Mouse (Mus musculus): ENCODE data around the gene Uck2. TPM values are rescaled to one million over a fixed set of nuclear protein-coding genes. Genes with fewer than 3 reads are reported as not detected.

Uck2 gene
- polyA plus RNA-seq, 1 experiment from 2014 or later, result 46.6 TPM

GRCm38 (mm10) chr1:167249881-167250280 lies 35.2 kb downstream of the Uck2 start:
- no peak overlapping the region for H3K4me2 ChIP-seq
- 91% methylated on average over 8 of the region's 8 CpGs for WGBS
- no peak for ATAC-seq (ENCODE audit: low FRiP score)

GRCm38 (mm10) chr1:167249252-167249651 lies 35.9 kb downstream of the Uck2 start:
- 89% methylated on average over 19 of the region's 19 CpGs for WGBS
- ATAC-seq (ENCODE audit: low FRiP score), result no peak

More at GRCm38 (mm10) chr1:167249881-167250280, 35.2 kb downstream of the Uck2 start:
- Histone ChIP-seq H3K9ac (replicated peaks) (no peak overlapping the region), H3K36me3 (no peaks in the 10 kb centered on the region), H3K4me3 (replicated peaks) (no peak overlapping the region), H3K27me3 (replicated peaks) (no peaks in the 10 kb centered on the region), H3K27ac (replicated peaks) (no peak overlapping the region), H3K9me3 (replicated peaks) (no peaks in the 10 kb centered on the region), H3K4me1 (peaks cover 25% of the 10 kb centered on the region)

GRCm38 (mm10) chr1:167247886-167248285 lies 37.2 kb downstream of the Uck2 start:
- Histone ChIP-seq H3K4me1 (peaks cover 19% of the 10 kb centered on the region), H3K27ac (replicated peaks) (no peak overlapping the region), H3K9ac (replicated peaks) (no peak overlapping the region), H3K9me3 (replicated peaks) (no peaks in the 10 kb centered on the region), H3K4me3 (replicated peaks) (no peak overlapping the region), H3K27me3 (replicated peaks) (no peaks in the 10 kb centered on the region), H3K4me2 (no peak overlapping the region), H3K36me3 (no peaks in the 10 kb centered on the region)
- ATAC-seq (ENCODE audit: low FRiP score), result no peak
- WGBS, result 59% methylated on average over 9 of the region's 9 CpGs

More at GRCm38 (mm10) chr1:167249252-167249651, 35.9 kb downstream of the Uck2 start:
- no peak overlapping the region for H3K27ac ChIP-seq (replicated peaks)
- no peak overlapping the region for H3K4me3 ChIP-seq (replicated peaks)
- H3K4me2 ChIP-seq, result no peak overlapping the region
- no peaks in the 10 kb centered on the region for H3K9me3 ChIP-seq (replicated peaks)
- no peak overlapping the region for H3K9ac ChIP-seq (replicated peaks)
- no peaks in the 10 kb centered on the region for H3K36me3 ChIP-seq
- H3K27me3 ChIP-seq (replicated peaks), result no peaks in the 10 kb centered on the region
- H3K4me1 ChIP-seq, result peaks cover 20% of the 10 kb centered on the region

- no peak overlapping the region for H3K4me3 ChIP-seq (replicated peaks)
- H3K27ac ChIP-seq (replicated peaks), result 0 out of 2 replicates have a peak overlapping the region, but pooled peaks have one; percentile 1
- 46% methylated on average over 8 of the region's 8 CpGs for WGBS
- ATAC-seq (ENCODE audit: low FRiP score), result no peak
- peaks cover 26% of the 10 kb centered on the region for H3K4me1 ChIP-seq
- no peaks in the 10 kb centered on the region for H3K36me3 ChIP-seq
- no peaks in the 10 kb centered on the region for H3K27me3 ChIP-seq (replicated peaks)
- no peaks in the 10 kb centered on the region for H3K9me3 ChIP-seq (replicated peaks)
- H3K9ac ChIP-seq (replicated peaks), result no peak overlapping the region
- no peak overlapping the region for H3K4me2 ChIP-seq
Measured at GRCm38 (mm10) chr1:167246976-167247375, 38.1 kb downstream of the Uck2 start.

GRCm38 (mm10) chr1:167246275-167246674 lies 38.8 kb downstream of the Uck2 start:
- no peak overlapping the region for H3K27ac ChIP-seq (replicated peaks)
- no peaks in the 10 kb centered on the region for H3K36me3 ChIP-seq
- no peaks in the 10 kb centered on the region for H3K27me3 ChIP-seq (replicated peaks)
- 67% methylated on average over 9 of the region's 9 CpGs for WGBS
- H3K4me1 ChIP-seq, result peaks cover 29% of the 10 kb centered on the region
- no peak for ATAC-seq (ENCODE audit: low FRiP score)
- H3K9ac ChIP-seq (replicated peaks), result no peak overlapping the region
- no peak overlapping the region for H3K4me2 ChIP-seq
- no peak overlapping the region for H3K4me3 ChIP-seq (replicated peaks)
- H3K9me3 ChIP-seq (replicated peaks), result no peaks in the 10 kb centered on the region

GRCm38 (mm10) chr1:167245180-167245641 lies 39.9 kb downstream of the Uck2 start:
- Histone ChIP-seq H3K4me2 (no peak overlapping the region), H3K4me3 (replicated peaks) (no peak overlapping the region), H3K27ac (replicated peaks) (no peak overlapping the region), H3K27me3 (replicated peaks) (no peaks in the 10 kb centered on the region), H3K9me3 (replicated peaks) (no peaks in the 10 kb centered on the region), H3K9ac (replicated peaks) (no peak overlapping the region), H3K4me1 (peaks cover 34% of the 10 kb centered on the region), H3K36me3 (no peaks in the 10 kb centered on the region)
- WGBS, result 74% methylated on average over 9 of the region's 9 CpGs
- no peak for ATAC-seq (ENCODE audit: low FRiP score)

GRCm38 (mm10) chr1:167242191-167242681 lies 42.9 kb downstream of the Uck2 start:
- 24% methylated on average over 7 of the region's 7 CpGs for WGBS
- H3K27ac ChIP-seq (replicated peaks), result no peak overlapping the region

GRCm38 (mm10) chr1:167241487-167241886 lies 43.6 kb downstream of the Uck2 start:
- no peak overlapping the region for H3K4me3 ChIP-seq (replicated peaks)
- no peaks in the 10 kb centered on the region for H3K36me3 ChIP-seq
- H3K4me1 ChIP-seq, result peaks cover 35% of the 10 kb centered on the region
- no peaks in the 10 kb centered on the region for H3K9me3 ChIP-seq (replicated peaks)
- H3K27ac ChIP-seq (replicated peaks), result no peak overlapping the region
- no peak overlapping the region for H3K9ac ChIP-seq (replicated peaks)
- 63% methylated on average over 3 of the region's 3 CpGs for WGBS
- ATAC-seq (ENCODE audit: low FRiP score), result no peak
- no peaks in the 10 kb centered on the region for H3K27me3 ChIP-seq (replicated peaks)
- H3K4me2 ChIP-seq, result no peak overlapping the region

More at GRCm38 (mm10) chr1:167242191-167242681, 42.9 kb downstream of the Uck2 start:
- Histone ChIP-seq H3K9ac (replicated peaks) (no peak overlapping the region), H3K27me3 (replicated peaks) (no peaks in the 10 kb centered on the region), H3K4me2 (no peak overlapping the region), H3K4me1 (peaks cover 41% of the 10 kb centered on the region), H3K9me3 (replicated peaks) (no peaks in the 10 kb centered on the region), H3K36me3 (no peaks in the 10 kb centered on the region), H3K4me3 (replicated peaks) (no peak overlapping the region)
- ATAC-seq (ENCODE audit: low FRiP score), result no peak

GRCm38 (mm10) chr1:167240361-167240760 lies 44.8 kb downstream of the Uck2 start:
- Histone ChIP-seq H3K27me3 (replicated peaks) (no peaks in the 10 kb centered on the region), H3K4me3 (replicated peaks) (no peak overlapping the region), H3K4me2 (no peak overlapping the region), H3K9ac (replicated peaks) (no peak overlapping the region), H3K9me3 (replicated peaks) (no peaks in the 10 kb centered on the region), H3K4me1 (peaks cover 33% of the 10 kb centered on the region), H3K27ac (replicated peaks) (no peak overlapping the region), H3K36me3 (peaks cover 10% of the 10 kb centered on the region; the same call in 1 of the 2 replicates)
- 29% methylated on average over 5 of the region's 5 CpGs for WGBS
- ATAC-seq (ENCODE audit: low FRiP score), result no peak

- Histone ChIP-seq H3K9ac (replicated peaks) (no peak overlapping the region), H3K4me2 (no peak overlapping the region), H3K27ac (replicated peaks) (no peak overlapping the region), H3K27me3 (replicated peaks) (no peaks in the 10 kb centered on the region), H3K4me3 (replicated peaks) (no peak overlapping the region), H3K9me3 (replicated peaks) (no peaks in the 10 kb centered on the region), H3K4me1 (peaks cover 33% of the 10 kb centered on the region), H3K36me3 (peaks cover 13% of the 10 kb centered on the region; the same call in 1 of the 2 replicates)
- 38% methylated on average over 12 of the region's 12 CpGs for WGBS
- ATAC-seq (ENCODE audit: low FRiP score), result no peak
Measured at GRCm38 (mm10) chr1:167239916-167240315, 45.2 kb downstream of the Uck2 start.

GRCm38 (mm10) chr1:167237798-167238197 lies 47.3 kb downstream of the Uck2 start:
- peaks cover 33% of the 10 kb centered on the region for H3K4me1 ChIP-seq
- H3K36me3 ChIP-seq, result peaks cover 27% of the 10 kb centered on the region; the same call in 1 of the 2 replicates
- no peak overlapping the region for H3K9ac ChIP-seq (replicated peaks)
- H3K27me3 ChIP-seq (replicated peaks), result no peaks in the 10 kb centered on the region
- no peaks in the 10 kb centered on the region for H3K9me3 ChIP-seq (replicated peaks)
- WGBS, result 74% methylated on average over 11 of the region's 11 CpGs
- H3K27ac ChIP-seq (replicated peaks), result no peak overlapping the region
- no peak overlapping the region for H3K4me2 ChIP-seq
- ATAC-seq (ENCODE audit: low FRiP score), result 0 out of 2 replicates have a peak, but pooled peaks have one; percentile 26
- H3K4me3 ChIP-seq (replicated peaks), result no peak overlapping the region

GRCm38 (mm10) chr1:167236790-167237189 lies 48.3 kb downstream of the Uck2 start:
- no peak for ATAC-seq (ENCODE audit: low FRiP score)
- no peak overlapping the region for H3K9ac ChIP-seq (replicated peaks)

More at GRCm38 (mm10) chr1:167236790-167237189, 48.3 kb downstream of the Uck2 start:
- Histone ChIP-seq H3K36me3 (peaks cover 29% of the 10 kb centered on the region; the same call in 1 of the 2 replicates), H3K9me3 (replicated peaks) (no peaks in the 10 kb centered on the region), H3K27me3 (replicated peaks) (no peaks in the 10 kb centered on the region), H3K4me3 (replicated peaks) (no peak overlapping the region), H3K4me1 (peaks cover 24% of the 10 kb centered on the region), H3K27ac (replicated peaks) (no peak overlapping the region), H3K4me2 (no peak overlapping the region)
- 76% methylated on average over 8 of the region's 8 CpGs for WGBS

Measured in neural tube, embryonic 15.5 days (tissue).